Mouse (Mus musculus) liver, embryonic 16.5 days (tissue): ENCODE measurements around the gene Myh7b. TPM values are rescaled to one million over a fixed set of nuclear protein-coding genes. Genes with fewer than 3 reads are reported as not detected.

Experiments used
- ATAC-seq: fragments of 200-750 bp; cut with Nextera tagmentation; 2 replicates; pipeline ENCODE4 v1.8.0; 2017; ENCODE audit warnings: low read depth, mild to moderate bottlenecking, moderate number of reproducible peaks, moderate library complexity
- H3K27ac ChIP-seq: fragments of 300-500 bp; sonication (generic); 2 replicates; pipeline ENCODE4 v1.5.1; 2014; ENCODE audit warnings: mild to moderate bottlenecking, low read length
- H3K27me3 ChIP-seq: fragments of 300-500 bp; sonication (generic); 2 replicates; pipeline ENCODE4 v1.6.1; 2014; ENCODE audit warnings: low read depth, low read length, mixed read lengths; ENCODE audit not compliant: control insufficient read depth, insufficient read depth
- H3K36me3 ChIP-seq: fragments of 300-500 bp; sonication (generic); 2 replicates; pipeline ENCODE4 v1.6.1; 2014; ENCODE audit warnings: mild to moderate bottlenecking; ENCODE audit not compliant: control insufficient read depth, insufficient read depth
- H3K4me1 ChIP-seq: fragments of 300-500 bp; sonication (generic); 2 replicates; pipeline ENCODE4 v1.6.1; 2014; ENCODE audit warnings: low read depth, low read length, mixed read lengths; ENCODE audit not compliant: control insufficient read depth
- H3K4me2 ChIP-seq: fragments of 300-500 bp; sonication (generic); 2 replicates; pipeline ENCODE4 v1.6.1; 2014; ENCODE audit warnings: low read depth, low read length, mixed read lengths
- H3K4me3 ChIP-seq: fragments of 300-500 bp; sonication (generic); 2 replicates; pipeline ENCODE4 v1.5.1; 2014; ENCODE audit warnings: low read depth, mild to moderate bottlenecking, low read length
- H3K9ac ChIP-seq: fragments of 300-500 bp; sonication (generic); 2 replicates; pipeline ENCODE4 v1.6.1; 2014; ENCODE audit warnings: low read depth, low read length
- H3K9me3 ChIP-seq: fragments of 300-500 bp; sonication (generic); replicated peaks from 2 replicates; pipeline ENCODE4 v1.6.1; 2016; ENCODE audit warnings: low read length; ENCODE audit not compliant: control insufficient read depth
- WGBS: fragments of 180-500 bp; shearing (Covaris S2); extraction: QIAGEN DNeasy Blood & Tissue Kit; methylation state at CpG from one replicate; pipeline ENCODE4 v1.1.7; 2014; ENCODE audit not compliant: insufficient replicate concordance; 5-methylcytosine and 5-hydroxymethylcytosine counted together
- polyA plus RNA-seq: library from polyadenylated mRNA; unstranded; fragments of >200 nt; fragmentation: Nextera tagmentation; extraction: Ambion mirVana; gene quantifications from 2 replicates; pipeline ENCODE4 v1.2.1, GENCODE M21; 2015

Myh7b gene
- polyA plus RNA-seq, 1 experiment from 2014 or later: 0.94 TPM

- no peaks in the 10 kb centered on the region for H3K36me3 ChIP-seq
- peaks cover 48% of the 10 kb centered on the region for H3K27me3 ChIP-seq
- 39% methylated on average over 21 of the region's 21 CpGs for whole genome bisulfite sequencing
Observed at GRCm38 (mm10) chr2:155627030-155627738, 16.2 kb downstream of the Myh7b start.

GRCm38 (mm10) chr2:155628112-155628511 is 17.1 kb downstream of the Myh7b start:
- Histone ChIP-seq H3K9me3 (no peaks in the 10 kb centered on the region), H3K27me3 (peaks cover 48% of the 10 kb centered on the region), H3K4me3 (no peak overlapping the region), H3K27ac (no peak overlapping the region), H3K36me3 (no peaks in the 10 kb centered on the region), H3K4me1 (peaks cover 13% of the 10 kb centered on the region), H3K4me2 (no peak overlapping the region), H3K9ac (no peak overlapping the region)
- ATAC-seq: no peak
- WGBS: 74% methylated on average over 9 of the region's 9 CpGs

More at GRCm38 (mm10) chr2:155627030-155627738, 16.2 kb downstream of the Myh7b start:
- H3K4me3 ChIP-seq: no peak overlapping the region
- H3K4me1 ChIP-seq: peaks cover 16% of the 10 kb centered on the region
- no peak overlapping the region for H3K27ac ChIP-seq
- no peaks in the 10 kb centered on the region for H3K9me3 ChIP-seq
- ATAC-seq: peak; percentile 19; the same call in 1 of the 2 replicates
- H3K4me2 ChIP-seq: no peak overlapping the region
- no peak overlapping the region for H3K9ac ChIP-seq

- no peak overlapping the region for H3K4me3 ChIP-seq
- no peaks in the 10 kb centered on the region for H3K9me3 ChIP-seq
- no peak for ATAC-seq
- H3K4me1 ChIP-seq: peaks cover 13% of the 10 kb centered on the region
- H3K9ac ChIP-seq: no peak overlapping the region
- peaks cover 48% of the 10 kb centered on the region for H3K27me3 ChIP-seq
- H3K4me2 ChIP-seq: no peak overlapping the region
- no peak overlapping the region for H3K27ac ChIP-seq
- H3K36me3 ChIP-seq: no peaks in the 10 kb centered on the region
- WGBS: 74% methylated on average over 13 of the region's 13 CpGs
Observed at GRCm38 (mm10) chr2:155628519-155628918, 17.5 kb downstream of the Myh7b start.

GRCm38 (mm10) chr2:155629231-155629661 is 18.2 kb downstream of the Myh7b start:
- no peaks in the 10 kb centered on the region; the same call in 1 of the 2 replicates for H3K36me3 ChIP-seq
- no peaks in the 10 kb centered on the region for H3K9me3 ChIP-seq
- H3K4me3 ChIP-seq: peak overlapping the region; percentile 40
- H3K9ac ChIP-seq: 0 out of 2 replicates have a peak overlapping the region, but pooled peaks have one; percentile 7
- H3K4me1 ChIP-seq: peaks cover 11% of the 10 kb centered on the region
- no peak for ATAC-seq
- H3K4me2 ChIP-seq: peak overlapping the region; percentile 55
- H3K27ac ChIP-seq: no peak overlapping the region
- H3K27me3 ChIP-seq: peaks cover 48% of the 10 kb centered on the region
- 2% methylated on average over 35 of the region's 35 CpGs for WGBS

- peaks cover 48% of the 10 kb centered on the region for H3K27me3 ChIP-seq
Observed at GRCm38 (mm10) chr2:155630153-155630552, 19.1 kb downstream of the Myh7b start.

GRCm38 (mm10) chr2:155630590-155631416 is 19.8 kb downstream of the Myh7b start:
- H3K4me2 ChIP-seq: no peak overlapping the region
- ATAC-seq: no peak
- H3K9ac ChIP-seq: no peak overlapping the region
- no peaks in the 10 kb centered on the region; the same call in 1 of the 2 replicates for H3K36me3 ChIP-seq
- 24% methylated on average over 43 of the region's 43 CpGs for WGBS
- H3K27me3 ChIP-seq: peaks cover 48% of the 10 kb centered on the region
- H3K4me1 ChIP-seq: peaks cover 8% of the 10 kb centered on the region
- H3K9me3 ChIP-seq: no peaks in the 10 kb centered on the region
- no peak overlapping the region for H3K4me3 ChIP-seq
- H3K27ac ChIP-seq: no peak overlapping the region

More at GRCm38 (mm10) chr2:155630153-155630552, 19.1 kb downstream of the Myh7b start:
- Histone ChIP-seq H3K4me1 (peaks cover 8% of the 10 kb centered on the region), H3K36me3 (no peaks in the 10 kb centered on the region; the same call in 1 of the 2 replicates), H3K27ac (no peak overlapping the region), H3K4me3 (no peak overlapping the region), H3K9me3 (no peaks in the 10 kb centered on the region), H3K9ac (no peak overlapping the region), H3K4me2 (no peak overlapping the region)
- 24% methylated on average over 20 of the region's 20 CpGs for WGBS
- ATAC-seq: no peak

GRCm38 (mm10) chr2:155632138-155632936 is 21.3 kb downstream of the Myh7b start:
- Histone ChIP-seq H3K36me3 (peaks cover 4% of the 10 kb centered on the region; the same call in 1 of the 2 replicates), H3K4me1 (peaks cover 8% of the 10 kb centered on the region), H3K27me3 (peaks cover 45% of the 10 kb centered on the region), H3K27ac (no peak overlapping the region), H3K4me2 (no peak overlapping the region), H3K4me3 (no peak overlapping the region), H3K9me3 (no peaks in the 10 kb centered on the region), H3K9ac (no peak overlapping the region)
- ATAC-seq: no peak
- WGBS: 79% methylated on average over 30 of the region's 30 CpGs

GRCm38 (mm10) chr2:155633121-155633520 is 22.1 kb downstream of the Myh7b start:
- Histone ChIP-seq H3K4me3 (no peak overlapping the region), H3K27ac (no peak overlapping the region), H3K4me1 (peaks cover 8% of the 10 kb centered on the region), H3K36me3 (peaks cover 6% of the 10 kb centered on the region; the same call in 1 of the 2 replicates), H3K27me3 (peaks cover 37% of the 10 kb centered on the region), H3K9ac (no peak overlapping the region), H3K4me2 (no peak overlapping the region), H3K9me3 (no peaks in the 10 kb centered on the region)
- no peak for ATAC-seq
- WGBS: 80% methylated on average over 19 of the region's 19 CpGs
